Mouse (Mus musculus) cerebellum, adult 11 months (tissue): ENCODE data around the gene Ttk.

Experiments
- DNase-seq: peaks from one replicate; pipeline ENCODE4 v3.0.0; 2022

Gene Ttk

GRCm38 (mm10) chr9:83833811-83834747 lies at the start of gene Ttk:
TSS of gene Ttk (plus strand) at chr9:83834689.
- peak; percentile 86 for DNase-seq

- no peak for DNase-seq
These were observed 49.0 kb upstream of the Ttk start for GRCm38 (mm10) chr9:83785501-83785900.

GRCm38 (mm10) chr9:83789326-83789725 lies 45.2 kb upstream of the Ttk start:
- DNase-seq = no peak

GRCm38 (mm10) chr9:83796875-83797274 lies 37.6 kb upstream of the Ttk start:
- no peak for DNase-seq

GRCm38 (mm10) chr9:83797898-83798297 lies 36.6 kb upstream of the Ttk start:
- peak; percentile 38 for DNase-seq

GRCm38 (mm10) chr9:83804341-83804740 lies 30.1 kb upstream of the Ttk start:
- peak; percentile 12 for DNase-seq

GRCm38 (mm10) chr9:83805164-83805976 lies 29.1 kb upstream of the Ttk start:
- DNase-seq = peak; percentile 29

GRCm38 (mm10) chr9:83805977-83806815 lies 28.3 kb upstream of the Ttk start, which contains the start of gene Elovl4:
TSS of gene Elovl4 (minus strand) at chr9:83806277.
- peak; percentile 88 for DNase-seq

GRCm38 (mm10) chr9:83807562-83807961 lies 26.9 kb upstream of the Ttk start:
- peak; percentile 44 for DNase-seq

- DNase-seq = no peak
These were observed 15.3 kb upstream of the Ttk start for GRCm38 (mm10) chr9:83819188-83819587.

- no peak for DNase-seq
These were observed 13.5 kb upstream of the Ttk start for GRCm38 (mm10) chr9:83820976-83821375.

- DNase-seq = no peak
These were observed 11.6 kb upstream of the Ttk start for GRCm38 (mm10) chr9:83822925-83823324.

- DNase-seq = no peak
These were observed 4.6 kb upstream of the Ttk start for GRCm38 (mm10) chr9:83829896-83830295.

- DNase-seq = no peak
These were observed 3.3 kb upstream of the Ttk start for GRCm38 (mm10) chr9:83831152-83831551.

GRCm38 (mm10) chr9:83834748-83835313 lies 342 bp downstream of the Ttk start:
- DNase-seq = no peak

- DNase-seq = no peak
These were observed 18.0 kb downstream of the Ttk start for GRCm38 (mm10) chr9:83852464-83852863.

- DNase-seq = no peak
These were observed 30.7 kb downstream of the Ttk start for GRCm38 (mm10) chr9:83865165-83865564.

GRCm38 (mm10) chr9:83882191-83882590 lies 47.7 kb downstream of the Ttk start:
- DNase-seq = no peak

GRCm38 (mm10) chr9:83886149-83886548 lies 51.7 kb downstream of the Ttk start:
- DNase-seq = no peak

- no peak for DNase-seq
These were observed 53.7 kb downstream of the Ttk start for GRCm38 (mm10) chr9:83888214-83888613.

GRCm38 (mm10) chr9:83893073-83893472 lies 58.6 kb downstream of the Ttk start:
- DNase-seq = no peak

- no peak for DNase-seq
These were observed 59.4 kb downstream of the Ttk start for GRCm38 (mm10) chr9:83893767-83894330.
